Mouse (Mus musculus): ENCODE data around the gene Cryba2.
A peak's percentile ranks its signal among the peaks of the same experiment; 100 is the strongest.

Cryba2 gene

GRCm38 (mm10) chr1:74893134-74893855 is at the start of gene Cryba2:
TSS of gene Cryba2 (minus strand) at chr1:74893143.
- DNase-seq (ENCODE audit: low spot score in 2 of 2) = no peak

- no peak for DNase-seq (ENCODE audit: low spot score in 2 of 2)
Measured at GRCm38 (mm10) chr1:74941651-74942360, 48.9 kb upstream of the Cryba2 start.

- DNase-seq (ENCODE audit: low spot score in 2 of 2) = no peak
Measured at GRCm38 (mm10) chr1:74939762-74940161, 46.8 kb upstream of the Cryba2 start.

GRCm38 (mm10) chr1:74936221-74936830 is 43.4 kb upstream of the Cryba2 start:
- no peak for DNase-seq (ENCODE audit: low spot score in 2 of 2)

- DNase-seq (ENCODE audit: low spot score in 2 of 2) = no peak
Measured at GRCm38 (mm10) chr1:74935402-74935801, 42.5 kb upstream of the Cryba2 start, which contains the start of gene Cfap65. TSS of gene Cfap65 (minus strand) at chr1:74935599.

GRCm38 (mm10) chr1:74927621-74928296 is 34.8 kb upstream of the Cryba2 start:
- DNase-seq (ENCODE audit: low spot score in 2 of 2) = no peak

- DNase-seq (ENCODE audit: low spot score in 2 of 2) = no peak
Measured at GRCm38 (mm10) chr1:74926721-74927120, 33.8 kb upstream of the Cryba2 start.

- DNase-seq (ENCODE audit: low spot score in 2 of 2) = no peak
Measured at GRCm38 (mm10) chr1:74924464-74924863, 31.5 kb upstream of the Cryba2 start.

- no peak for DNase-seq (ENCODE audit: low spot score in 2 of 2)
Measured at GRCm38 (mm10) chr1:74915706-74916105, 22.8 kb upstream of the Cryba2 start.

- no peak for DNase-seq (ENCODE audit: low spot score in 2 of 2)
Measured at GRCm38 (mm10) chr1:74902191-74902590, 9.2 kb upstream of the Cryba2 start.

- DNase-seq (ENCODE audit: low spot score in 2 of 2) = no peak
Measured at GRCm38 (mm10) chr1:74901686-74902085, 8.7 kb upstream of the Cryba2 start.

GRCm38 (mm10) chr1:74900341-74901285 is 7.7 kb upstream of the Cryba2 start:
- DNase-seq (ENCODE audit: low spot score in 2 of 2) = no peak

- DNase-seq (ENCODE audit: low spot score in 2 of 2) = no peak
Measured at GRCm38 (mm10) chr1:74898656-74899431, 5.9 kb upstream of the Cryba2 start.

- DNase-seq (ENCODE audit: low spot score in 2 of 2) = no peak
Measured at GRCm38 (mm10) chr1:74897976-74898375, 5.0 kb upstream of the Cryba2 start.

- DNase-seq (ENCODE audit: low spot score in 2 of 2) = peak in 1 of 2 experiments; percentile 12
Measured at GRCm38 (mm10) chr1:74894966-74895365, 2.0 kb upstream of the Cryba2 start.

- DNase-seq (ENCODE audit: low spot score in 2 of 2) = no peak
Measured at GRCm38 (mm10) chr1:74892351-74893133, 401 bp downstream of the Cryba2 start.

- no peak for DNase-seq (ENCODE audit: low spot score in 2 of 2)
Measured at GRCm38 (mm10) chr1:74891513-74891912, 1.4 kb downstream of the Cryba2 start.

- DNase-seq (ENCODE audit: low spot score in 2 of 2) = no peak
Measured at GRCm38 (mm10) chr1:74885369-74886042, 7.4 kb downstream of the Cryba2 start, which contains the start of gene Fev. TSS of gene Fev (minus strand) at chr1:74885419.
